9 mouse cellular contexts compared by ENCODE assay signal in genomic region chr2:60940454-60940961, GRCm38 (mm10). TPM values are rescaled to one million over a fixed set of nuclear protein-coding genes. Genes with fewer than 3 reads are reported as not detected.
A peak's percentile ranks its signal among the peaks of the same experiment; 100 is the strongest.
DNase-seq lines count a peak whose midpoint lies in the region; ATAC-seq and TF ChIP-seq lines count a peak whose summit lies in the region.
"Had no signal": no experiment of that assay in that cellular context is flagged by ENCODE, and none has a peak within 500 bp of the region (broad histone marks: within the 10 kb centered on the region; RNA-seq: fewer than 3 reads in every experiment).

No protein-coding gene starts in this region.

- no peaks in the 10 kb centered on the region for H3K27me3 ChIP-seq in embryonic facial prominence, embryonic 15.5 days
- H3K27me3 ChIP-seq in neural tube, embryonic 14.5 days (ENCODE audit: control insufficient read depth, insufficient read depth, low read length) = no peaks in the 10 kb centered on the region
- H3K27me3 ChIP-seq in thymus, adult 2 months (ENCODE audit: control insufficient read depth, insufficient read depth, low read length) = no peaks in the 10 kb centered on the region

- peak overlapping the region; percentile 43 for H3K4me2 ChIP-seq in embryonic facial prominence, embryonic 15.5 days (replicated peaks)
- H3K4me2 ChIP-seq in neural tube, embryonic 14.5 days (ENCODE audit: low read depth, low read length) = no peak overlapping the region; the same call in 1 of the 2 replicates

- TF ChIP-seq POLR2A in thymus, adult 2 months (IDR thresholded peaks at IDR 0.05; ENCODE audit: control insufficient read depth, extremely low read depth, insufficient read depth, low read length, poor library complexity) = no peak

- no peak overlapping the region for H3K9ac ChIP-seq in embryonic facial prominence, embryonic 15.5 days
- H3K9ac ChIP-seq in neural tube, embryonic 14.5 days (replicated peaks; ENCODE audit: low read depth, low read length) = no peak overlapping the region

- H3K36me3 ChIP-seq in embryonic facial prominence, embryonic 15.5 days = no peaks in the 10 kb centered on the region
- no peaks in the 10 kb centered on the region for H3K36me3 ChIP-seq in neural tube, embryonic 14.5 days (ENCODE audit: control insufficient read depth, insufficient read depth, low read length)
- H3K36me3 ChIP-seq in thymus, adult 2 months (ENCODE audit: control insufficient read depth, insufficient read depth, low read length) = no peaks in the 10 kb centered on the region

- 11% methylated on average over 8 of the region's 8 CpGs for WGBS in embryonic facial prominence, embryonic 15.5 days
- 52% methylated on average over 8 of the region's 8 CpGs for WGBS in neural tube, embryonic 14.5 days
- whole genome bisulfite sequencing in thymus, adult 2 months = 81% methylated on average over 8 of the region's 8 CpGs

- DNase-seq in left cerebral cortex, adult 2 months (ENCODE audit: extremely low spot score in 1 of 2, low spot score in 2 of 2) = no peak
- no peak for DNase-seq in left cerebral cortex, adult 18-20 months (ENCODE audit: low spot score in 2 of 2)
- peak; percentile 32 for DNase-seq in kidney, postnatal 14 days
- no peak for DNase-seq in thymus, adult 2 months
- no peak for DNase-seq in urinary bladder, adult 18-20 months (ENCODE audit: low spot score in 2 of 2)

- H3K27ac ChIP-seq in left cerebral cortex, adult 2 months = no peak overlapping the region
- peak overlapping the region; percentile 77 for H3K27ac ChIP-seq in embryonic facial prominence, embryonic 15.5 days (replicated peaks)
- no peak overlapping the region for H3K27ac ChIP-seq in neural tube, embryonic 14.5 days (ENCODE audit: low read depth, low read length)
- no peak overlapping the region for H3K27ac ChIP-seq in thymus, adult 2 months (ENCODE audit: control insufficient read depth, insufficient read depth, low read length)
- H3K27ac ChIP-seq: macrophage had no signal

- intact Hi-C loops in left cerebral cortex, adult 2 months (cut with DNase I) = no loop called here

- peak; percentile 87 for ATAC-seq in embryonic facial prominence, embryonic 15.5 days (ENCODE audit: insufficient number of reproducible peaks, low FRiP score, low TSS enrichment, low read depth)
- 0 out of 2 replicates have a peak, but pooled peaks have one; percentile 45 for ATAC-seq in neural tube, embryonic 14.5 days (ENCODE audit: low read depth)
- ATAC-seq in monocyte, adult 5-6 weeks (replicated peaks; ENCODE audit: insufficient number of reproducible peaks, low FRiP score, low TSS enrichment, poor library complexity, severe bottlenecking) = no peak

- TF ChIP-seq CTCF in left cerebral cortex, adult 2 months (IDR thresholded peaks at IDR 0.05) = no peak
- TF ChIP-seq CTCF in thymus, adult 2 months (IDR thresholded peaks at IDR 0.05; ENCODE audit: borderline replicate concordance, control insufficient read depth, extremely low read depth, insufficient read depth, low read length, poor library complexity) = no peak

- no peaks in the 10 kb centered on the region for H3K9me3 ChIP-seq in embryonic facial prominence, embryonic 15.5 days (replicated peaks)
- H3K9me3 ChIP-seq in neural tube, embryonic 14.5 days (ENCODE audit: control insufficient read depth, low read length) = no peaks in the 10 kb centered on the region

- H3K4me3 ChIP-seq in left cerebral cortex, adult 2 months = peak overlapping the region; percentile 20
- peak overlapping the region; percentile 14 for H3K4me3 ChIP-seq in embryonic facial prominence, embryonic 15.5 days (replicated peaks)
- no peak overlapping the region for H3K4me3 ChIP-seq in neural tube, embryonic 14.5 days (ENCODE audit: low read depth, low read length)
- H3K4me3 ChIP-seq in thymus, adult 2 months (ENCODE audit: control insufficient read depth, insufficient read depth, low read length) = no peak overlapping the region

- peaks cover 22% of the 10 kb centered on the region for H3K4me1 ChIP-seq in embryonic facial prominence, embryonic 15.5 days
- H3K4me1 ChIP-seq in neural tube, embryonic 14.5 days (ENCODE audit: control insufficient read depth, insufficient read depth, low read length) = no peaks in the 10 kb centered on the region
- no peaks in the 10 kb centered on the region for H3K4me1 ChIP-seq in thymus, adult 2 months (replicated peaks; ENCODE audit: control insufficient read depth, insufficient read depth, low read length)

RNA-seq across cellular contexts. Expression of gene Rbms1, which starts 22.5 kb away (rescaled TPM):
- total RNA-seq in left cerebral cortex, adult 2 months (2021) = 10 to 100 TPM; 19.4 to 20.2 TPM
- total RNA-seq in left cerebral cortex, adult 18-20 months (2021) = 10 to 100 TPM; 17.9 to 20.3 TPM
- 128 and 144 TPM in 2 replicates for polyA plus RNA-seq in embryonic facial prominence, embryonic 15.5 days (2015; fragmentation: Nextera tagmentation; extraction: Ambion mirVana)
- polyA plus RNA-seq in neural tube, embryonic 14.5 days (2014; fragmentation: Nextera tagmentation; extraction: Ambion mirVana) = 55.6 and 67.5 TPM in 2 replicates
- polyA plus RNA-seq in thymus, adult 2 months (2012; rRNA removed) = 151 and 163 TPM in 2 replicates
- 91.2 to 110 TPM (median 106 TPM) in 3 replicates for total RNA-seq in monocyte, adult 5-6 weeks (2017)

Comparison
In these comparisons a context has a peak if more than half of its experiments do, and no peak if none do; other contexts are left out.
1. H3K4me3 ChIP-seq: peak in left cerebral cortex, adult 2 months (single experiment) and embryonic facial prominence, embryonic 15.5 days (single experiment); none in neural tube, embryonic 14.5 days (single experiment) and thymus, adult 2 months (single experiment).